Mouse (Mus musculus): ENCODE data around the gene 4930518I15Rik.

DNA sequence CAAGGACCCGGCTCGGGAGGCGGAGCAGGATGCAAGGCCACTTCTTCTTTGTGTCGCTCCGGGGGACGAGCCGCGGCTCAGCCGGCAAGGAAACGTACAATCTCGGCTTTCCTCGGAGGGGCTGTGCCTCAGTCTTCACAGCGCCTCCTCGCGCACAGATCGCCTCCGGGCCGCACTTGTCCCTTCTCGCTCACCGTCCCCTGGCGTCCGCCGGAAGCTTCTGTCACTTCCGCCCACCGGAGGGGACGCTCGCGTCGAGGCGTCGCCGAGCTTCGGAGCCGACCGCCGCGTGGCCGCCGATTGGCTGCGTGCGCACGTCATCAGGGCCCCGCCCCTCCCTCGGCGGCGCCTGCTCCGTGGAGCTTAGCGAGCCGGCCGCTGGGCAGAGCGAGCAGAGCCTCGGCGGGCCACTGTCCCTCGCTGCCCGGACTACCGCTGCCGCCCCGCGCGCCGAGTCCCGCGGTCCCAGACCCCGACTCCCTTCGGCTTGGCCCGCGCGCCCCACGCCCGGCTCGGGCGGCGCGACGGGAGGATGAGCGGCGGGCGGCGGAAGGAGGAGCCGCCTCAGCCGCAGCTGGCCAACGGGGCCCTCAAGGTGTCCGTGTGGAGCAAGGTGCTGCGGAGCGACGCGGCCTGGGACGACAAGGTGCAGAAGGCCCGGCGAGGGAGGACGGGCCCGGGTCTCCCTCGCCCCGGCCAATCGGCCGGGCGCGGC is 5.2 kb upstream of the 4930518I15Rik start, which contains the start of gene Rab5if:
- TF ChIP-seq EP300 (IDR thresholded peaks at IDR 0.05) (no peak), CTCF (IDR thresholded peaks at IDR 0.05) (peak; percentile 91)
